Mouse (Mus musculus) limb, embryonic 14.5 days (tissue): ENCODE measurements at regions not wholly inside any gene's neighbourhood (a gene's known extent, or its start where the extent isn't known, plus 50 kb on each side); places are given as distances from the start of the nearest gene placed in this dataset.

Source experiments
- ATAC-seq: fragments of 200-750 bp; cut with Nextera tagmentation; 2 replicates; pipeline ENCODE4 v1.8.0; 2017; ENCODE audit warnings: low read depth, moderate number of reproducible peaks, moderate TSS enrichment; ENCODE audit not compliant: low FRiP score
- DNase-seq: peaks from one replicate; pipeline ENCODE4 v3.0.0-alpha.2; 2015; ENCODE audit warnings: low spot score
- H3K27ac ChIP-seq: fragments of 300-500 bp; sonication (generic); replicated peaks from 2 replicates; pipeline ENCODE4 v1.5.1; 2014; ENCODE audit warnings: low read depth, mild to moderate bottlenecking, low read length, moderate library complexity, mixed read lengths
- H3K27me3 ChIP-seq: fragments of 300-500 bp; sonication (generic); 2 replicates; pipeline ENCODE4 v1.6.1; 2014; ENCODE audit warnings: low read length, mixed read lengths; ENCODE audit not compliant: control insufficient read depth, insufficient read depth
- H3K36me3 ChIP-seq: fragments of 300-500 bp; sonication (generic); 2 replicates; pipeline ENCODE4 v1.6.1; 2014; ENCODE audit warnings: mild to moderate bottlenecking, low read length, moderate library complexity, mixed read lengths; ENCODE audit not compliant: control insufficient read depth, insufficient read depth
- H3K4me1 ChIP-seq: fragments of 300-500 bp; sonication (generic); 2 replicates; pipeline ENCODE4 v1.6.1; 2014; ENCODE audit warnings: antibody characterized with exemption, low read length, mixed read lengths; ENCODE audit not compliant: control insufficient read depth, insufficient read depth
- H3K4me2 ChIP-seq: fragments of 300-500 bp; sonication (generic); replicated peaks from 2 replicates; pipeline ENCODE4 v1.6.1; 2014; ENCODE audit warnings: low read depth, mild to moderate bottlenecking, low read length, moderate library complexity; ENCODE audit not compliant: severe bottlenecking
- H3K4me3 ChIP-seq: fragments of 300-500 bp; sonication (generic); replicated peaks from 2 replicates; pipeline ENCODE4 v1.5.1; 2014; ENCODE audit warnings: low read length
- H3K9ac ChIP-seq: fragments of 300-500 bp; sonication (generic); 2 replicates; pipeline ENCODE4 v1.6.1; 2014; ENCODE audit warnings: mild to moderate bottlenecking, low read depth, low read length, moderate library complexity; ENCODE audit not compliant: severe bottlenecking
- H3K9me3 ChIP-seq: fragments of 300-500 bp; sonication (generic); 2 replicates; pipeline ENCODE4 v1.6.1; 2016; ENCODE audit warnings: low read length; ENCODE audit not compliant: control insufficient read depth
- POLR2A ChIP-seq: fragments of 200-500 bp; IDR thresholded peaks from 2 replicates; pipeline ENCODE4 v1.8.0; 2012; ENCODE audit warnings: inconsistent platforms, mild to moderate bottlenecking, moderate library complexity, borderline replicate concordance; ENCODE audit not compliant: insufficient read depth, insufficient read length; ENCODE audit errors: extremely low read depth
- WGBS: fragments of 180-500 bp; shearing (Covaris S2); extraction: QIAGEN DNeasy Blood & Tissue Kit; methylation state at CpG from one replicate; pipeline ENCODE4 v1.1.7; 2014; 5-methylcytosine and 5-hydroxymethylcytosine counted together

GRCm38 (mm10) chr6:103272216-103272615, 238.2 kb upstream of the Chl1 start:
- Histone ChIP-seq H3K36me3 (no peaks in the 10 kb centered on the region), H3K9me3 (no peaks in the 10 kb centered on the region), H3K27me3 (no peaks in the 10 kb centered on the region), H3K27ac (no peak overlapping the region), H3K4me1 (no peaks in the 10 kb centered on the region), H3K9ac (no peak overlapping the region), H3K4me2 (no peak overlapping the region), H3K4me3 (no peak overlapping the region)
- 55% methylated on average over 3 of the region's 3 CpGs for WGBS
- TF ChIP-seq POLR2A: no peak
- DNase-seq: no peak
- ATAC-seq: no peak

GRCm38 (mm10) chr6:103275071-103275470, 235.3 kb upstream of the Chl1 start:
- TF ChIP-seq POLR2A: no peak
- H3K4me2 ChIP-seq: no peak overlapping the region
- H3K27me3 ChIP-seq: no peaks in the 10 kb centered on the region
- no peak overlapping the region for H3K9ac ChIP-seq
- no peaks in the 10 kb centered on the region for H3K9me3 ChIP-seq
- WGBS: 58% methylated on average over 4 of the region's 4 CpGs
- no peaks in the 10 kb centered on the region for H3K36me3 ChIP-seq
- ATAC-seq (no peak), DNase-seq (no peak)
- no peaks in the 10 kb centered on the region for H3K4me1 ChIP-seq
- no peak overlapping the region for H3K27ac ChIP-seq
- H3K4me3 ChIP-seq: no peak overlapping the region

GRCm38 (mm10) chr6:103275476-103275875, 234.9 kb upstream of the Chl1 start:
- DNase-seq: peak; percentile 9
- TF ChIP-seq POLR2A: no peak
- 31% methylated on average over 2 of the region's 2 CpGs for WGBS

GRCm38 (mm10) chr6:103296015-103296414, 214.4 kb upstream of the Chl1 start:
- WGBS: 89% methylated on average over 6 of the region's 6 CpGs
- no peak overlapping the region for H3K27ac ChIP-seq
- H3K27me3 ChIP-seq: no peaks in the 10 kb centered on the region
- DNase-seq (no peak), ATAC-seq (no peak)
- TF ChIP-seq POLR2A: no peak
- no peaks in the 10 kb centered on the region for H3K9me3 ChIP-seq
- no peaks in the 10 kb centered on the region for H3K36me3 ChIP-seq
- no peak overlapping the region for H3K4me3 ChIP-seq
- no peaks in the 10 kb centered on the region for H3K4me1 ChIP-seq
- H3K9ac ChIP-seq: no peak overlapping the region
- H3K4me2 ChIP-seq: no peak overlapping the region

More at GRCm38 (mm10) chr6:103275476-103275875, 234.9 kb upstream of the Chl1 start:
- H3K4me2 ChIP-seq: no peak overlapping the region
- H3K27me3 ChIP-seq: no peaks in the 10 kb centered on the region
- H3K9ac ChIP-seq: no peak overlapping the region
- H3K36me3 ChIP-seq: no peaks in the 10 kb centered on the region
- H3K4me3 ChIP-seq: no peak overlapping the region
- H3K9me3 ChIP-seq: no peaks in the 10 kb centered on the region
- H3K4me1 ChIP-seq: no peaks in the 10 kb centered on the region
- no peak overlapping the region for H3K27ac ChIP-seq
- no peak for ATAC-seq

GRCm38 (mm10) chr6:103306420-103307249, 203.8 kb upstream of the Chl1 start:
- H3K4me2 ChIP-seq: no peak overlapping the region
- H3K27ac ChIP-seq: no peak overlapping the region
- DNase-seq: peak; percentile 82
- WGBS: 52% methylated on average over 8 of the region's 8 CpGs
- H3K4me3 ChIP-seq: no peak overlapping the region
- TF ChIP-seq POLR2A: no peak
- ATAC-seq: no peak
- H3K9ac ChIP-seq: no peak overlapping the region
- no peaks in the 10 kb centered on the region for H3K27me3 ChIP-seq
- no peaks in the 10 kb centered on the region for H3K4me1 ChIP-seq
- H3K9me3 ChIP-seq: no peaks in the 10 kb centered on the region
- no peaks in the 10 kb centered on the region for H3K36me3 ChIP-seq
